Mouse (Mus musculus) liver, embryonic 16.5 days (tissue): Measurements from ENCODE around the gene Pkp2. TPM values are rescaled to one million over a fixed set of nuclear protein-coding genes. Genes with fewer than 3 reads are reported as not detected.
"Not testable (repeated sequence)": the region's sequence is repeated elsewhere in the genome, so short reads cannot be mapped to it uniquely, and the experiment has no call there.

ENCODE experiments used
- ATAC-seq: fragments of 200-750 bp; cut with Nextera tagmentation; 2 replicates; pipeline ENCODE4 v1.8.0; 2017; ENCODE audit warnings: low read depth, mild to moderate bottlenecking, moderate number of reproducible peaks, moderate library complexity
- H3K27ac ChIP-seq: fragments of 300-500 bp; sonication (generic); 2 replicates; pipeline ENCODE4 v1.5.1; 2014; ENCODE audit warnings: mild to moderate bottlenecking, low read length
- H3K27me3 ChIP-seq: fragments of 300-500 bp; sonication (generic); 2 replicates; pipeline ENCODE4 v1.6.1; 2014; ENCODE audit warnings: low read depth, low read length, mixed read lengths; ENCODE audit not compliant: control insufficient read depth, insufficient read depth
- H3K36me3 ChIP-seq: fragments of 300-500 bp; sonication (generic); 2 replicates; pipeline ENCODE4 v1.6.1; 2014; ENCODE audit warnings: mild to moderate bottlenecking; ENCODE audit not compliant: control insufficient read depth, insufficient read depth
- H3K4me1 ChIP-seq: fragments of 300-500 bp; sonication (generic); 2 replicates; pipeline ENCODE4 v1.6.1; 2014; ENCODE audit warnings: low read depth, low read length, mixed read lengths; ENCODE audit not compliant: control insufficient read depth
- H3K4me2 ChIP-seq: fragments of 300-500 bp; sonication (generic); 2 replicates; pipeline ENCODE4 v1.6.1; 2014; ENCODE audit warnings: low read depth, low read length, mixed read lengths
- H3K4me3 ChIP-seq: fragments of 300-500 bp; sonication (generic); 2 replicates; pipeline ENCODE4 v1.5.1; 2014; ENCODE audit warnings: low read depth, mild to moderate bottlenecking, low read length
- H3K9ac ChIP-seq: fragments of 300-500 bp; sonication (generic); 2 replicates; pipeline ENCODE4 v1.6.1; 2014; ENCODE audit warnings: low read depth, low read length
- H3K9me3 ChIP-seq: fragments of 300-500 bp; sonication (generic); replicated peaks from 2 replicates; pipeline ENCODE4 v1.6.1; 2016; ENCODE audit warnings: low read length; ENCODE audit not compliant: control insufficient read depth
- whole genome bisulfite sequencing: fragments of 180-500 bp; shearing (Covaris S2); extraction: QIAGEN DNeasy Blood & Tissue Kit; methylation state at CpG from one replicate; pipeline ENCODE4 v1.1.7; 2014; ENCODE audit not compliant: insufficient replicate concordance; 5-methylcytosine and 5-hydroxymethylcytosine counted together
- polyA plus RNA-seq: library from polyadenylated mRNA; unstranded; fragments of >200 nt; fragmentation: Nextera tagmentation; extraction: Ambion mirVana; gene quantifications from 2 replicates; pipeline ENCODE4 v1.2.1, GENCODE M21; 2015

Gene Pkp2
- polyA plus RNA-seq, 1 experiment from 2014 or later = 13.4 TPM

DNA sequence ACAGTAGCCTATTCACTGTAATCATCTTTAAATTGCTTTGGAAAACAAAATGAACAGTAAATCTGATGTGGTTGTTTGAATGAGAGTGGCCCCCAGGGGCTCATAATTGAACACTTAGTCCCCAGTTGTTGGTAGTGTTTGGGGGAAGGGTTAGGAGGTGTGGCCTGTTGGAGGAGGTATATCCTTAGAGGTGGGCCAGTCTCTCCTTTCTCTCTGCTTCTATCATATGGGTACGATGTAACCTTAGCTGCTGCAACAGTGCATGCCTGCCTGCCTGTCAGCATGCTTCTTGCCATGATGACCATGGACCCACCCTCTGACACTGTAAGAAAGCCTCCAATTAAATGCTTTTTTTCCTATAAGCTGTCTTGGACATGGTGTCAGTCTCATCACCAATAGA is 9.5 kb downstream of the Pkp2 start:
- Histone ChIP-seq H3K9ac (no peak overlapping the region), H3K36me3 (no peaks in the 10 kb centered on the region), H3K4me1 (no peaks in the 10 kb centered on the region), H3K4me3 (no peak overlapping the region), H3K27ac (no peak overlapping the region), H3K4me2 (no peak overlapping the region), H3K27me3 (no peaks in the 10 kb centered on the region), H3K9me3 (no peaks in the 10 kb centered on the region)
- WGBS = 58% methylated on average over 1 of the region's 1 CpGs
- no peak for ATAC-seq

DNA sequence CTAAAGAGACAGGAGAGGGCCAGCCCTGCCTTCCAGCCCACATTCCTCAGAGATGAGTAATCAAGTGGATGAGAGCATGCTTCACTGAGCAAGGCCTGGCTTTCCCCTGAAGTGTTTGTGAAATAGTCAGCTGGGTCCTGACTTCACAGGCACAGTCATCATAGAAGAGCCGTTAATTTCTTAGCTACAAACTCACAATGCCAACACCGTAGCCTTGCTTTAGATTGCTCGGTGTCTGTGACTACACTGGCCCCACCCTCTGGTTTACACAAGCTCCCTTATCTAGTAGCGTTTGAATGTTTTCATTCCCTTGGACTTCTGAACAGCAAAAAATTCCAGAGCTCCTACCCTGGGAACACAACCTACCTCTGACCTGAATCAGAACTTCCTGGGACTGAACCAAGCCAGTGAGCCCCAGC is 11.4 kb downstream of the Pkp2 start:
- Histone ChIP-seq H3K27me3 (no peaks in the 10 kb centered on the region), H3K9ac (no peak overlapping the region), H3K4me2 (no peak overlapping the region), H3K9me3 (no peaks in the 10 kb centered on the region), H3K27ac (peak overlapping the region; percentile 47), H3K4me3 (no peak overlapping the region), H3K36me3 (no peaks in the 10 kb centered on the region), H3K4me1 (no peaks in the 10 kb centered on the region)
- ATAC-seq = peak; percentile 70
- WGBS = 30% methylated on average over 4 of the region's 4 CpGs

GRCm38 (mm10) chr16:16225828-16226227 is 12.7 kb downstream of the Pkp2 start:
- Histone ChIP-seq H3K27ac (no peak overlapping the region), H3K9ac (no peak overlapping the region), H3K27me3 (no peaks in the 10 kb centered on the region), H3K9me3 (no peaks in the 10 kb centered on the region), H3K4me2 (no peak overlapping the region), H3K4me1 (no peaks in the 10 kb centered on the region), H3K4me3 (no peak overlapping the region), H3K36me3 (peaks cover 2% of the 10 kb centered on the region; the same call in 1 of the 2 replicates)
- 76% methylated on average over 22 of the region's 22 CpGs for WGBS
- no peak for ATAC-seq

- Histone ChIP-seq H3K27ac (no peak overlapping the region), H3K27me3 (no peaks in the 10 kb centered on the region), H3K4me1 (no peaks in the 10 kb centered on the region), H3K9me3 (no peaks in the 10 kb centered on the region), H3K36me3 (peaks cover 2% of the 10 kb centered on the region; the same call in 1 of the 2 replicates), H3K4me3 (no peak overlapping the region), H3K9ac (no peak overlapping the region), H3K4me2 (no peak overlapping the region)
- WGBS = 67% methylated on average over 5 of the region's 5 CpGs
- ATAC-seq = no peak
Observed at GRCm38 (mm10) chr16:16230439-16230838, 17.3 kb downstream of the Pkp2 start.

- 57% methylated on average over 2 of the region's 2 CpGs for WGBS
- peaks cover 2% of the 10 kb centered on the region; the same call in 1 of the 2 replicates for H3K36me3 ChIP-seq
- H3K4me1 ChIP-seq = no peaks in the 10 kb centered on the region
- no peaks in the 10 kb centered on the region for H3K27me3 ChIP-seq
- H3K4me3 ChIP-seq = no peak overlapping the region
- H3K9ac ChIP-seq = no peak overlapping the region
- H3K27ac ChIP-seq = no peak overlapping the region
- H3K9me3 ChIP-seq = no peaks in the 10 kb centered on the region
- H3K4me2 ChIP-seq = no peak overlapping the region
- ATAC-seq = no peak
Observed at GRCm38 (mm10) chr16:16233919-16234318, 20.8 kb downstream of the Pkp2 start.

DNA sequence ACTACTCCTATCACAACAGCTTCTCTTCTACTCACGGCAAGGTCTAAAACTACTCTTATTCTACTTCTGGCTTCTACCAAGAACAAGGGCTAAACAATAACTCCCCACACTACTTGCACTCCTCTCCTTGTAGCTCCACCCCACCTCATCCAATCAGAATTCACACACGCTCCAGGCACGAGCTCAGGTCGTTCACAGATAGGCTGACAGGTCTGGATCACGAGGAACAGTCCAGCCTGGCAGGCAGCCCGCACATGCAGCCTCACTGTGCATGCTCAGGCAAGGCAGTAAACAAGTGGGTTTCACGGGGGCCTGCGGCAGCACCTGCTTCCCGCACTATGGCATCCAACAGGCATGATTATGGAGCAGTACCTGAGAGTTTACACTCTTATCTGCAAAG is 23.6 kb downstream of the Pkp2 start:
- H3K9me3 ChIP-seq, H3K27ac ChIP-seq, H3K4me2 ChIP-seq, H3K9ac ChIP-seq, H3K36me3 ChIP-seq, H3K4me1 ChIP-seq, H3K4me3 ChIP-seq, ATAC-seq, H3K27me3 ChIP-seq: not testable (repeated sequence)
- WGBS = 70% methylated on average over 9 of the region's 9 CpGs

- H3K9me3 ChIP-seq = no peaks in the 10 kb centered on the region
Observed at GRCm38 (mm10) chr16:16238356-16238755, 25.2 kb downstream of the Pkp2 start.

GRCm38 (mm10) chr16:16244711-16245110 is 31.6 kb downstream of the Pkp2 start:
- Histone ChIP-seq H3K4me3 (no peak overlapping the region), H3K27me3 (no peaks in the 10 kb centered on the region), H3K4me2 (no peak overlapping the region), H3K36me3 (no peaks in the 10 kb centered on the region), H3K27ac (no peak overlapping the region), H3K9me3 (no peaks in the 10 kb centered on the region), H3K4me1 (no peaks in the 10 kb centered on the region), H3K9ac (no peak overlapping the region)
- no peak for ATAC-seq
- WGBS = 23% methylated on average over 2 of the region's 2 CpGs

More at GRCm38 (mm10) chr16:16238356-16238755, 25.2 kb downstream of the Pkp2 start:
- no peak for ATAC-seq
- Histone ChIP-seq H3K9ac (no peak overlapping the region), H3K4me1 (no peaks in the 10 kb centered on the region), H3K27ac (no peak overlapping the region), H3K4me2 (no peak overlapping the region), H3K27me3 (no peaks in the 10 kb centered on the region), H3K4me3 (no peak overlapping the region), H3K36me3 (no peaks in the 10 kb centered on the region)
- whole genome bisulfite sequencing = 65% methylated on average over 2 of the region's 2 CpGs

DNA sequence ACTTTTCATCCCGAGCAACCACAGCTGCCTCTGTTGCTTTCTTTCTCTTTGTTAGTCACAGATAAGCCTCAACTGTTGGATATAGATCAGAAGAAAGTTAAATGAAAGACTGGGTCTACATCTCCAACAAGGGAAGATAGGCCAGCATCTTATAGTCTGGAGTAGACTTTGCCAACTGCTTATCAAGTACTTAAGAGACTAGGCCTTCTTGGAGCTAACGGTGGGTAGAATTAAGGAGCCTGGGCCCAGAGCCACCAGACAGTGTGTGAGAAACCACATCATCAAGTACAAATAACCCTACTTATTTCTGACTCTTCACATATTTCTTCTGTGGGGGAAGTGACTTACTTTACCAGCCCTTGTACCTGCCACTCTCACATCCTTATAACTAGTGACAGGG is 37.4 kb downstream of the Pkp2 start:
- H3K27ac ChIP-seq = no peak overlapping the region
- no peaks in the 10 kb centered on the region for H3K4me1 ChIP-seq
- H3K4me3 ChIP-seq = no peak overlapping the region
- no peaks in the 10 kb centered on the region for H3K9me3 ChIP-seq
- H3K27me3 ChIP-seq = no peaks in the 10 kb centered on the region
- no peak overlapping the region for H3K4me2 ChIP-seq
- no peaks in the 10 kb centered on the region for H3K36me3 ChIP-seq
- 25% methylated on average over 2 of the region's 2 CpGs for WGBS
- H3K9ac ChIP-seq = no peak overlapping the region
- peak; percentile 24 for ATAC-seq
